Mouse (Mus musculus): ENCODE data around the gene Rab11fip4. TPM values are rescaled to one million over a fixed set of nuclear protein-coding genes. Genes with fewer than 3 reads are reported as not detected.

Rab11fip4 gene
- polyA plus RNA-seq, 2 experiments: 0.46 to 0.63 TPM

DNA sequence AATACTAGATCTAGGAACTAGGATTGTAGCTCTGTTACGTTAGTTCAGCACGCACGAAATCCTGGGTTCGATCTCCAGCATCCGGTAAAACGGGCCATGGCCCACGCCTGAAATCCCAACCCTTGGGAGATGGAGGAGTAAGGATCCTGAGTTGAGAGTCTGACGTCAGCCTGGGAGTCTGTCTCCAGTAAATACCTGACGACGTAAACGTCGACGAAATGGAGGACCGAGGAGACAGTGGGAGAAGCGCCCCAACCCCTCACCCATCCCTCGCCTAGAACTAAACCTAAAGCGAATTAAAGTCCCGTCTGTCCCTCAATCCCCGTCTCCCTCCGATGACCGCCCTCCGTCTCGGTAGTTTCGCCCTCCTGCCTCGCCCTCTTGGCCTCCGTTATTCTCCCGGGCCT, 112.9 kb downstream of the Rab11fip4 start:
- Histone ChIP-seq H3K9ac (replicated peaks) (peak overlapping the region; percentile 83), H3K4me1 (replicated peaks; ENCODE audit: control insufficient read depth in 2 of 2, insufficient read depth in 2 of 2, low read length in 1 of 2) (peaks cover 0 to 10% of the 10 kb centered on the region in 2 experiments; a peak in 2 of 4 replicates), H3K4me2 (ENCODE audit: low read depth) (peak overlapping the region; percentile 77), H3K27ac (peak overlapping the region; percentile 66), H3K9me3 (ENCODE audit: control insufficient read depth, low read length) (no peaks in the 10 kb centered on the region), H3K36me3 (replicated peaks; ENCODE audit: control insufficient read depth, insufficient read depth, low read depth) (no peaks in the 10 kb centered on the region), H3K27me3 (ENCODE audit: control insufficient read depth, insufficient read depth, low read length) (peaks cover under 1% of the 10 kb centered on the region), H3K4me3 (ENCODE audit: insufficient read depth in 1 of 2, low read depth in 2 of 2, low read length in 2 of 2) (peak overlapping the region; percentile 70 to 95)
- under 1% methylated on average over 27 of the region's 27 CpGs for WGBS (ENCODE audit: insufficient replicate concordance)
- DNase-seq (ENCODE audit: low read depth in 3 of 3, low spot score in 3 of 3): peak in 2 of 3 experiments; percentile 22 to 52
- TF ChIP-seq EP300 (IDR thresholded peaks at IDR 0.05; ENCODE audit: low read depth) (no peak), CTCF (IDR thresholded peaks at IDR 0.05; ENCODE audit: low read depth) (no peak)
- peak; percentile 51 for ATAC-seq (ENCODE audit: insufficient read depth)

DNA sequence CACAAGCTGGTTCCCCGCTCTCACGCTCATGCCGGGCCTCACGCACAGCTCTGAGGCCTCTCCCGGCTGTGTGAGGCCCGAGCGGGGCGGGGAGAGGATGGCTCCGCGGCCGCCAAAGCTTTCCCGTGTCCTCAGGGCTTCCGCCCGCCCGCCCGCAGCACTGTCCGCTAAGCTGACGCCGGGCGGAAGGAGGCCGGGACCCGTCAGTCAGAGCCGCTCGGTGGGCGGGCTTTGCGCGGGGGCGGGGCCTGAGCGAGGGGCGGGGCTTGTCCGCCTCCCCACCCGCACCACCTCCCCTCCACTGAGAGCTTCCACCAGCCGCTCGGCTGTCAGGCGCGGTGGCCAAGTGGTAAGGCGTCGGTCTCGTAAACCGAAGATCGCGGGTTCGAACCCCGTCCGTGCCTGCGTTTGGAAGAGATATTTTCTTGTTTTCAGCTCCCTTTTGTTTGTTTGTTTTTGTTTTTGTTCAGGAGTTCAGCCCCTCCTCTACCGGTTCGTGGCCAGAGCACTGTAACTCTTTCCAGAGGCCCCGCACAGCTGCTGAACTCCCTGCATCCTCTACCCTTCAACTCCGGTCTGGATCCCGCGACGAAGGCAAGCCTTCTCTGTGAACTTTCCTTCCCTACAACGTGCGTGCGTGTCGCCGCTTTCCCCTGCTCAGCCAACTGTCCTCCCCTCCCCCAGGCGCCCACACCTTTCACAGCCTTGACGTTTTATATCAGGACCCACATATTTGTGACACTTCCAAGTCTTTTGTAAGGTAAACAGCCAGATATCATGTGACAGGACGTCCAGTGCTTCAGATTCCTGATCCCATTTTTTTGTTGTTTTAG, 113.5 kb downstream of the Rab11fip4 start:
- Histone ChIP-seq H3K4me1 (replicated peaks; ENCODE audit: control insufficient read depth in 2 of 2, insufficient read depth in 2 of 2, low read length in 1 of 2) (peaks cover 0 to 10% of the 10 kb centered on the region in 2 experiments; a peak in 2 of 4 replicates), H3K9ac (replicated peaks) (peak overlapping the region; percentile 83), H3K27me3 (ENCODE audit: control insufficient read depth, insufficient read depth, low read length) (peaks cover 7% of the 10 kb centered on the region), H3K36me3 (replicated peaks; ENCODE audit: control insufficient read depth, insufficient read depth, low read depth) (no peaks in the 10 kb centered on the region), H3K4me2 (ENCODE audit: low read depth) (peak overlapping the region; percentile 83), H3K4me3 (ENCODE audit: insufficient read depth in 1 of 2, low read depth in 2 of 2, low read length in 2 of 2) (peak overlapping the region; percentile 70 to 95), H3K27ac (peak overlapping the region; percentile 66), H3K9me3 (ENCODE audit: control insufficient read depth, low read length) (no peaks in the 10 kb centered on the region)
- under 1% methylated on average over 60 of the region's 61 CpGs for WGBS (ENCODE audit: insufficient replicate concordance)
- ATAC-seq (ENCODE audit: insufficient read depth): peak; percentile 94
- TF ChIP-seq CTCF (IDR thresholded peaks at IDR 0.05; ENCODE audit: low read depth) (no peak), EP300 (IDR thresholded peaks at IDR 0.05; ENCODE audit: low read depth) (no peak)
- peak; percentile 76 to 84 (median 81) for DNase-seq (ENCODE audit: low read depth in 3 of 3, low spot score in 3 of 3)

DNA sequence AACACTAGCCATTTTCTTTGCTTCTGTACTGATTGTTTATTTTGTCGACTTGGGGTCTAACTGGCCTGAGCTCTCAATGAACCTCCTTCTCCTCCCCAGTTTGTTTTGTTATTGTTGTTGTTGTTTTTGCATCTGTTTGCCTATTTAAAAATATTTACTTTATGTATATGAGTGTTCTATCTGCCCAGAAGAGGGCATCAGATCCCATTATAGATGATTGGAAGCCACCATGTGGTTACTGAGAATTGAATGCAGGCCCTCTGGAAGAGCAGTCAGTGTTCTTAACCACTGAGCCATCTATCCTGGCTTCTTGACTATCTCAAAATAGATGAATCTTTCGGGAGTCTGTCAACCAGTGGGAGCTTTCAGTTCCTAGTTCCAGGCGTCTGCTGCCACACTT, 116.1 kb downstream of the Rab11fip4 start:
- Histone ChIP-seq H3K4me3 (ENCODE audit: insufficient read depth in 1 of 2, low read depth in 2 of 2, low read length in 2 of 2) (no peak overlapping the region), H3K36me3 (replicated peaks; ENCODE audit: control insufficient read depth, insufficient read depth, low read depth) (no peaks in the 10 kb centered on the region), H3K27me3 (ENCODE audit: control insufficient read depth, insufficient read depth, low read length) (peaks cover 32% of the 10 kb centered on the region), H3K9me3 (ENCODE audit: control insufficient read depth, low read length) (no peaks in the 10 kb centered on the region), H3K4me1 (replicated peaks; ENCODE audit: control insufficient read depth in 2 of 2, insufficient read depth in 2 of 2, low read length in 1 of 2) (peaks cover 0 to 10% of the 10 kb centered on the region in 2 experiments; a peak in 2 of 4 replicates), H3K4me2 (ENCODE audit: low read depth) (no peak overlapping the region), H3K9ac (replicated peaks) (no peak overlapping the region), H3K27ac (no peak overlapping the region)
- ATAC-seq (ENCODE audit: insufficient read depth) (no peak), DNase-seq (ENCODE audit: low read depth in 3 of 3, low spot score in 3 of 3) (no peak)
- no peak for TF ChIP-seq EP300 (IDR thresholded peaks at IDR 0.05; ENCODE audit: low read depth)
- no peak for TF ChIP-seq CTCF (IDR thresholded peaks at IDR 0.05; ENCODE audit: low read depth)
- 53% methylated on average over 3 of the region's 3 CpGs for WGBS (ENCODE audit: insufficient replicate concordance)

DNA sequence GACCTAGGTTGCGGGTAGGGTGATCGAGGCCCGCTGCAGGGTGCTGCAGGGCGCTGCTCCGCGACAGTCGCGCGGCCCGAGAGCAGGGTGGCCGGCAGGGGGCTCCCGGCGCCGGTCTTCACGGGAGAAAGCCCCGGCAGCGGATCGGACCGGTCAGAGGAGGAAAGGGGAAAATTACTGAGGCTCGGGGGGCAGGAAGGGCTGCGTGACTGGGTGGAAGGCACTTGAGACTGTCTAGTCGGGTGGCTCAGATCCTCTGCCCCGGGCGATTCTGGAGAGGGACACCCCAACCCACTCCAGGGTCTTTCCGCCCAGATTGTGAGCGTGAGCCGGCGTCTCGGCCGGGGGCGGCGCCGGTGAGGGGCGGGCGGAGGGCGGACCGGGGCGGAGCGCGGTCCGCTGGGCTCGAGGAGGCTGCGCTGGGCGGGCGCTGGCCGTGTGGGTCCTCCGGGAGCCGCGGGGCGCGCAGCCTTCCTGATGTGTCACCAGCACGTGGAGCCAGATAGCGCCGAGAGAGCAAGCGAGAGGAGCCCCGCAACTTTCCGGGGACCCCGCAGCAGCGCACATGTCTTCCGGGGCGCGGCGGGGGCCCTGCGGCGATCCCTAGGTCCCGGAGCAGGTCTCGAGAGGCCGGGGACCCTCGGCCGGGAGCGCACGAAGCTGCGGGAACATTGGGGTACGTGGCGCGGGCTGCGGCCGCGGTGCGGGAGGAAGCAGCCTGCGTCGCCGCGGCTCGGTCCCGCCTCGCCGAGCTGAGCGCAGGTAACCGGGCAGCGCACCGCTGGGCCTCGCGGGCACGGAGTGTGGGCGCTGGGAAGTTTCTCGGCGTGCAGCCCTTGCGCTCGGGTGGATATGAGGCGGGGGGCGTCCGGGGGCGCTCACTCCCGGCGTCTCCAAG, 120.1 kb downstream of the Rab11fip4 start:
- Histone ChIP-seq H3K36me3 (replicated peaks; ENCODE audit: control insufficient read depth, insufficient read depth, low read depth) (no peaks in the 10 kb centered on the region), H3K9me3 (ENCODE audit: control insufficient read depth, low read length) (no peaks in the 10 kb centered on the region), H3K4me1 (replicated peaks; ENCODE audit: control insufficient read depth in 2 of 2, insufficient read depth in 2 of 2, low read length in 1 of 2) (0 out of 4 replicates have a peak, but pooled peaks cover 0 to under 1% of the 10 kb centered on the region in 2 experiments), H3K4me3 (ENCODE audit: insufficient read depth in 1 of 2, low read depth in 2 of 2, low read length in 2 of 2) (peak overlapping the region; percentile 52 to 57), H3K9ac (replicated peaks) (peak overlapping the region; percentile 34; the same call in 1 of the 2 replicates), H3K4me2 (ENCODE audit: low read depth) (peak overlapping the region; percentile 73), H3K27me3 (ENCODE audit: control insufficient read depth, insufficient read depth, low read length) (peaks cover 53% of the 10 kb centered on the region), H3K27ac (no peak overlapping the region)
- ATAC-seq (ENCODE audit: insufficient read depth) (peak; percentile 77), DNase-seq (ENCODE audit: low read depth in 3 of 3, low spot score in 3 of 3) (peak in 1 of 3 experiments; percentile 23)
- TF ChIP-seq CTCF (IDR thresholded peaks at IDR 0.05; ENCODE audit: low read depth): peak; percentile 62
- no peak for TF ChIP-seq EP300 (IDR thresholded peaks at IDR 0.05; ENCODE audit: low read depth)
- under 1% methylated on average over 103 of the region's 106 CpGs for WGBS (ENCODE audit: insufficient replicate concordance)
